Mouse (Mus musculus) midbrain, embryonic 10.5 days (tissue): ENCODE results near the gene Rab14. TPM values are rescaled to one million over a fixed set of nuclear protein-coding genes. Genes with fewer than 3 reads are reported as not detected.

Experiments
- DNase-seq: peaks from one replicate; pipeline ENCODE4 v3.0.0-alpha.2; 2017; ENCODE audit warnings: low spot score
- H3K27ac ChIP-seq: fragments of 300-500 bp; sonication (generic); replicated peaks from 2 replicates; pipeline ENCODE4 v1.5.1; 2016; ENCODE audit warnings: mild to moderate bottlenecking
- H3K27me3 ChIP-seq: fragments of 300-500 bp; sonication (generic); 2 replicates; pipeline ENCODE4 v1.6.1; 2016; ENCODE audit warnings: low read depth, mild to moderate bottlenecking; ENCODE audit not compliant: poor library complexity, severe bottlenecking
- H3K36me3 ChIP-seq: fragments of 300-500 bp; sonication (generic); 2 replicates; pipeline ENCODE4 v1.6.1; 2016; ENCODE audit warnings: mild to moderate bottlenecking, moderate library complexity
- H3K4me1 ChIP-seq: fragments of 300-500 bp; sonication (generic); 2 replicates; pipeline ENCODE4 v1.6.1; 2016
- H3K4me3 ChIP-seq: fragments of 300-500 bp; sonication (generic); 2 replicates; pipeline ENCODE4 v1.5.1; 2016; ENCODE audit warnings: mild to moderate bottlenecking, moderate library complexity
- H3K9me3 ChIP-seq: fragments of 300-500 bp; sonication (generic); replicated peaks from 2 replicates; pipeline ENCODE4 v1.6.1; 2016; ENCODE audit warnings: mild to moderate bottlenecking
- polyA plus RNA-seq: library from polyadenylated mRNA; unstranded; fragments of >200 nt; fragmentation: Nextera tagmentation; extraction: Ambion mirVana; gene quantifications from 2 replicates; pipeline ENCODE4 v1.2.1, GENCODE M21; 2016

Rab14 gene
- polyA plus RNA-seq, 1 experiment from 2014 or later: 272 TPM

- peak overlapping the region; percentile 85 for H3K27ac ChIP-seq
- no peaks in the 10 kb centered on the region for H3K9me3 ChIP-seq
- H3K4me3 ChIP-seq: peak overlapping the region; percentile 57
- peaks cover 38% of the 10 kb centered on the region for H3K36me3 ChIP-seq
- DNase-seq: no peak
- H3K27me3 ChIP-seq: no peaks in the 10 kb centered on the region
- H3K4me1 ChIP-seq: peaks cover 19% of the 10 kb centered on the region
These were observed 69.4 kb downstream of the Rab14 start for GRCm38 (mm10) chr2:35131491-35131890.

Other genes starting within 250 kb of the Rab14 start
- gene Traf1, start 239.3 kb downstream of the Rab14 start, polyA plus RNA-seq: 0.12 and 0.27 TPM in 2 replicates
- gene Hc, start 139.7 kb downstream of the Rab14 start, polyA plus RNA-seq: 0.31 and 0.99 TPM in 2 replicates
- gene AI182371, start 99.6 kb downstream of the Rab14 start, polyA plus RNA-seq: 0.16 and 0.34 TPM in 2 replicates
- gene Cntrl, start 91.6 kb downstream of the Rab14 start, polyA plus RNA-seq: 26.7 and 33.5 TPM in 2 replicates
- 13.7 and 23.4 TPM in 2 replicates for gene Gsn, start 55.3 kb upstream of the Rab14 start, polyA plus RNA-seq
- 12.8 and 13.0 TPM in 2 replicates for gene Stom, start 135.9 kb upstream of the Rab14 start, polyA plus RNA-seq
- not detected in 2 replicates for gene 4930568D16Rik, start 166.6 kb upstream of the Rab14 start, polyA plus RNA-seq
- gene 4930402F06Rik, start 196.1 kb upstream of the Rab14 start, polyA plus RNA-seq: not detected in 2 replicates